Mouse (Mus musculus): ENCODE measurements around the gene Pcdh9. TPM values are rescaled to one million over a fixed set of nuclear protein-coding genes. Genes with fewer than 3 reads are reported as not detected.

The Pcdh9 gene
- polyA plus RNA-seq, 1 experiment from 2014 or later = 50.9 TPM

DNA sequence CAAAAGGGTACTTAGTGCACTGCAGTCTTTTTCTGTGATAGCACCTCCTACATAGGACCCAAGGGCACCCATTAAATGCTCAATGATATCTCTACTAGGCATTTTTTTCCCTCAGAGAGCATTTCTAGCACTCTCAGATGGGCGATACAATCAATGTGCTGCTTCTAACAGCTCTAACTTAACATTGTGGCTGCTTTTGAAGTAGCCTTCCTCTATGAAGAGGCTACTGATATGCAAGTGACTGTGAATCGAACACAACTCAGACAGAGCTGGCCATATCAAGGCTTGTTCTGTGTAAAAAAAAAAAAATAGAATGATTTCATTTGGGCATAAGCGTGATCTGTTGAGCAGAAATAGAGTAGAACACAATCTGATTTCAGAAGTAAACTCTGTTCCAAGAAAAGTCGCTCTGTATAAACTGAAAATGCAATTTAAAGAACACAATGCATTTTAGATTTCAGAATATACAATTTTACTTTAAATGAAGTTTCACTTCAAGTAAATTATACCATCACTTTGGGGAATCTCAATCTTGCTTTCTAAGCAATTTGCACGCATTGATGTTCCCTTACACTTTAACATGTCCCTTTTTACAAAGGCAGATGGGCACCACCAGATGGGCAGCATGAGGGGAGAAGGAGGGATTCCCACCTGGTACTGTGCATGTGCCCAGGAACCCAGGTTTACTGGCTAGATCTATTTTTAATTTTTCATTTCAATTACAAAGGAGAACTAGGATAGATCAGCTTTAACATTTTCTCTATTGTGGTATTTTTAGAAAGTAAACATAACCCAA lies 215.0 kb downstream of the Pcdh9 start:
- ATAC-seq (ENCODE audit: low FRiP score) = no peak
- no peak overlapping the region for H3K4me2 ChIP-seq (replicated peaks; ENCODE audit: low read depth, low read length)
- H3K4me1 ChIP-seq (replicated peaks; ENCODE audit: control insufficient read depth, insufficient read depth, low read length) = no peaks in the 10 kb centered on the region
- H3K27me3 ChIP-seq (ENCODE audit: control insufficient read depth, insufficient read depth, low read length) = no peaks in the 10 kb centered on the region
- DNase-seq (ENCODE audit: low spot score) = no peak
- WGBS = 93% methylated on average over 5 of the region's 5 CpGs
- no peak overlapping the region for H3K27ac ChIP-seq (ENCODE audit: low read depth, low read length)
- H3K9me3 ChIP-seq (ENCODE audit: control insufficient read depth, low read length) = no peaks in the 10 kb centered on the region
- H3K9ac ChIP-seq (ENCODE audit: low read depth, low read length) = no peak overlapping the region
- no peak overlapping the region for H3K4me3 ChIP-seq (ENCODE audit: low read depth, low read length)
- H3K36me3 ChIP-seq (ENCODE audit: control insufficient read depth, insufficient read depth, low read length) = no peaks in the 10 kb centered on the region

DNA sequence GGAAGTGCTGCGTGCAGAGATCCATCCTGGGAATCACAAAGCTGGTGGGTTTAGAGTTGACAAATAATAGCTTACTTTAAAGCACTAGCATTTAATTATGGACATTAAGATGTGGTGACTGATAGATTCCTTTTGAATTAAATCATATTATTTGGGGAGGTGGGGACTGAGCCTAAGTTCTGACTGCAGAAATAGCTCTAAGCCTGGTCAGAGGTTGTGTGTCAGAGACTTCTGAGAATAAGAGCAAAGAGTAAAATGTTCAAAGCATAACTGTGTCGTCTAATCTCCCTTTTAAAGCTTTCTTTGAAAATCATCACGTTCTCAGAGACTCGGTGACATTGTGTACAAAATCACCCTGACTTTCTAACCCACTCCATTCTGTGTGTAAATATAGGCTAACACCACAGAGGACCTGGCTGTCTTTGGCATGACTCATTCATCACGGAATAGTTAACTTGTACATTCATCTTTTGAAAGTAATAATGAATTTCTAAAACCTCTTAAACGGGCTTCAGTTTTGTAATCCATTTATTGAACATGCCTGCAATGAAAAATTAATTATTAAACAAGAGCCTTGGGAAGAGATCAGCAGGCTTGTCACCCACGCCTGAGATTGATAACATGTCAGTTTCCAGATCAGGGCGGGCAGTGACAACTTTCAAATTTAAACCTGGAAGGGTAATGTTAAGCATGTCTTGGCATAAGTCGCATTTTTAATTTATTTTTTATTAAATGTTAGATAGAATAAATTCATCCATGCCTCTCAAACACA lies 236.3 kb downstream of the Pcdh9 start:
- Histone ChIP-seq H3K4me2 (replicated peaks; ENCODE audit: low read depth, low read length) (no peak overlapping the region), H3K4me3 (ENCODE audit: low read depth, low read length) (no peak overlapping the region), H3K27me3 (ENCODE audit: control insufficient read depth, insufficient read depth, low read length) (no peaks in the 10 kb centered on the region), H3K36me3 (ENCODE audit: control insufficient read depth, insufficient read depth, low read length) (no peaks in the 10 kb centered on the region), H3K9me3 (ENCODE audit: control insufficient read depth, low read length) (no peaks in the 10 kb centered on the region), H3K9ac (ENCODE audit: low read depth, low read length) (no peak overlapping the region), H3K4me1 (replicated peaks; ENCODE audit: control insufficient read depth, insufficient read depth, low read length) (no peaks in the 10 kb centered on the region), H3K27ac (ENCODE audit: low read depth, low read length) (no peak overlapping the region)
- ATAC-seq (ENCODE audit: low FRiP score) (no peak), DNase-seq (ENCODE audit: low spot score) (no peak)
- WGBS = 81% methylated on average over 9 of the region's 9 CpGs

GRCm38 (mm10) chr14:93627241-93627640 lies 263.2 kb downstream of the Pcdh9 start:
- WGBS = 82% methylated on average over 2 of the region's 2 CpGs
- Histone ChIP-seq H3K4me3 (ENCODE audit: low read depth, low read length) (no peak overlapping the region), H3K27me3 (ENCODE audit: control insufficient read depth, insufficient read depth, low read length) (no peaks in the 10 kb centered on the region), H3K27ac (ENCODE audit: low read depth, low read length) (no peak overlapping the region), H3K4me1 (replicated peaks; ENCODE audit: control insufficient read depth, insufficient read depth, low read length) (no peaks in the 10 kb centered on the region), H3K9me3 (ENCODE audit: control insufficient read depth, low read length) (no peaks in the 10 kb centered on the region), H3K36me3 (ENCODE audit: control insufficient read depth, insufficient read depth, low read length) (no peaks in the 10 kb centered on the region), H3K4me2 (replicated peaks; ENCODE audit: low read depth, low read length) (no peak overlapping the region), H3K9ac (ENCODE audit: low read depth, low read length) (no peak overlapping the region)
- ATAC-seq (ENCODE audit: low FRiP score) = no peak
- DNase-seq (ENCODE audit: low spot score) = no peak

DNA sequence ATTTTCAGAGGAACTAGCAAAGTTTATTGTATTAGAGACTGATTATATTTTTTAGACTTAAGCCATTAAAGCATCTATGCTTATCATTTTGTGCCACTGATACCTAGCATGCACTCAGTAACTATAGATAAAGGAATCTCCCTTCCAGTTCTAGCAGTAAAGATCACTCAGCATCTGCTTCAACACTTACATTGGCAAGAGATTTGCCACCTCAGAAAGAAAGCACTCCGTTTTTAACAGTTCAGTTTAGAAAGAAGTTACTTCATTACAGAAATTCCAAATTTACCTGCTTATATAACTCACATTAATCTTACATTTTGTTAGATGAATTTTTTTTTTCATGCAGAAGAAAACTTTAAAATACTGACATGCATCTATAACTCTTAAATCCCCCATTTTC lies 266.3 kb downstream of the Pcdh9 start:
- no peak overlapping the region for H3K27ac ChIP-seq (ENCODE audit: low read depth, low read length)
- no peak overlapping the region for H3K4me3 ChIP-seq (ENCODE audit: low read depth, low read length)
- no peaks in the 10 kb centered on the region for H3K27me3 ChIP-seq (ENCODE audit: control insufficient read depth, insufficient read depth, low read length)
- no peak for ATAC-seq (ENCODE audit: low FRiP score)
- H3K9me3 ChIP-seq (ENCODE audit: control insufficient read depth, low read length) = no peaks in the 10 kb centered on the region
- WGBS = 80% methylated on average over 1 of the region's 1 CpGs
- H3K36me3 ChIP-seq (ENCODE audit: control insufficient read depth, insufficient read depth, low read length) = no peaks in the 10 kb centered on the region
- DNase-seq (ENCODE audit: low spot score) = no peak
- H3K4me1 ChIP-seq (replicated peaks; ENCODE audit: control insufficient read depth, insufficient read depth, low read length) = no peaks in the 10 kb centered on the region
- no peak overlapping the region for H3K9ac ChIP-seq (ENCODE audit: low read depth, low read length)
- no peak overlapping the region for H3K4me2 ChIP-seq (replicated peaks; ENCODE audit: low read depth, low read length)

- Histone ChIP-seq H3K4me1 (replicated peaks; ENCODE audit: control insufficient read depth, insufficient read depth, low read length) (no peaks in the 10 kb centered on the region), H3K36me3 (ENCODE audit: control insufficient read depth, insufficient read depth, low read length) (no peaks in the 10 kb centered on the region), H3K4me2 (replicated peaks; ENCODE audit: low read depth, low read length) (no peak overlapping the region), H3K27me3 (ENCODE audit: control insufficient read depth, insufficient read depth, low read length) (no peaks in the 10 kb centered on the region), H3K9ac (ENCODE audit: low read depth, low read length) (no peak overlapping the region), H3K4me3 (ENCODE audit: low read depth, low read length) (no peak overlapping the region), H3K9me3 (ENCODE audit: control insufficient read depth, low read length) (no peaks in the 10 kb centered on the region), H3K27ac (ENCODE audit: low read depth, low read length) (no peak overlapping the region)
- DNase-seq (ENCODE audit: low spot score) (peak; percentile 3), ATAC-seq (ENCODE audit: low FRiP score) (no peak)
- whole genome bisulfite sequencing = 72% methylated on average over 9 of the region's 9 CpGs
Observed at GRCm38 (mm10) chr14:93621211-93621610, 269.3 kb downstream of the Pcdh9 start.

GRCm38 (mm10) chr14:93607546-93607945 lies 282.9 kb downstream of the Pcdh9 start:
- Histone ChIP-seq H3K9me3 (ENCODE audit: control insufficient read depth, low read length) (no peaks in the 10 kb centered on the region), H3K36me3 (ENCODE audit: control insufficient read depth, insufficient read depth, low read length) (no peaks in the 10 kb centered on the region), H3K9ac (ENCODE audit: low read depth, low read length) (no peak overlapping the region), H3K27me3 (ENCODE audit: control insufficient read depth, insufficient read depth, low read length) (no peaks in the 10 kb centered on the region), H3K4me2 (replicated peaks; ENCODE audit: low read depth, low read length) (no peak overlapping the region), H3K4me1 (replicated peaks; ENCODE audit: control insufficient read depth, insufficient read depth, low read length) (no peaks in the 10 kb centered on the region), H3K27ac (ENCODE audit: low read depth, low read length) (no peak overlapping the region), H3K4me3 (ENCODE audit: low read depth, low read length) (no peak overlapping the region)
- DNase-seq (ENCODE audit: low spot score) (no peak), ATAC-seq (ENCODE audit: low FRiP score) (no peak)
- WGBS = 91% methylated on average over 3 of the region's 3 CpGs

DNA sequence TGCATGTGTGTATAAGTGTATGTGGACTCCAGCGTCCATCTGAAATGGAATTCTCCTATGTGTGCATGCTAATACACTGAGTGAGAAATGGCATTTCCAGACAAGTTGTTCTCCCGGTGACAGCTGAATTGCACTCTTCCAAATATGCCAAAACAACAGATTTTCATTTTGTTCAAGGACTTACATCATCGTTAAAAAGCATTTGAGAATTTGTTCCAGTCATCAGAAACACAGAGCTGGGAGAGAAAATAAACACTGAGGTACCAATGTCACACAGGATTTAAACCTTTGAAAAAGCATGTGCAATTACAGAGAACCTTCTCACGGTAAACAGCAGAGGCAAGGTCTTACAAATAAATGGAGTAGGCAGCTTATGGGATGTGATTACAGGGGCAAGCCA lies 290.5 kb downstream of the Pcdh9 start:
- WGBS = 80% methylated on average over 4 of the region's 4 CpGs
- no peak for ATAC-seq (ENCODE audit: low FRiP score)

DNA sequence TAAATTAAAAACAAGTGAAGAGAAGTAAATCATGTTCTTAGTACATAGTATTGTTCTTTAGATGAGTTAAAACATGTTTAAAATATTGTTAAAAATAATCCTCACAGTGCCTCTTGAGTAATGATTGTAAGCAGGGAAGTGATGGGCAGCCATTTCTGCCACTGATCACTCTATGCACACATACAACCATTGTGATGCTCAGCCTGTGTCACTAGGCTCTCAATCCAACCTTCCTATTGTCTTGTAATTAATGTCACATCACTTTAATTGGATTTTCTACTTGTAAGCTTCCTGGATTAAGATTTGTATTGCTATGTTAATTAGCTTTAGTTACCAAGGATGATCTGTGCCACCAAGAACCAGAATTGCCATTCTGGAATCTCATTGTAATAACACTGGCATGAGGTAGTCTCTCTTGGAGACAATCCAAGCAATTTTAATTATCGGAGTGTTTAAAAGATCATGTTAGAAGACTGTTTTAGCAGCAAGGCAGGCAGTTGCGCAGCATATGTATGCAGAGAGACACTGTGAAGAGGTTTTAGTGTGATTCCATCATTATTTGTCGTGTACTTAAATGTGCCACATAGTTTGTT lies 305.0 kb downstream of the Pcdh9 start:
- WGBS = 76% methylated on average over 3 of the region's 3 CpGs
- no peaks in the 10 kb centered on the region for H3K9me3 ChIP-seq (ENCODE audit: control insufficient read depth, low read length)
- H3K9ac ChIP-seq (ENCODE audit: low read depth, low read length) = no peak overlapping the region
- no peak overlapping the region for H3K27ac ChIP-seq (ENCODE audit: low read depth, low read length)
- no peak for DNase-seq (ENCODE audit: low spot score)
- no peak overlapping the region for H3K4me2 ChIP-seq (replicated peaks; ENCODE audit: low read depth, low read length)
- no peak overlapping the region for H3K4me3 ChIP-seq (ENCODE audit: low read depth, low read length)
- H3K27me3 ChIP-seq (ENCODE audit: control insufficient read depth, insufficient read depth, low read length) = no peaks in the 10 kb centered on the region
- no peak for ATAC-seq (ENCODE audit: low FRiP score)
- no peaks in the 10 kb centered on the region for H3K36me3 ChIP-seq (ENCODE audit: control insufficient read depth, insufficient read depth, low read length)
- no peaks in the 10 kb centered on the region for H3K4me1 ChIP-seq (replicated peaks; ENCODE audit: control insufficient read depth, insufficient read depth, low read length)

More for the DNA sequence above, 290.5 kb downstream of the Pcdh9 start:
- no peaks in the 10 kb centered on the region for H3K27me3 ChIP-seq (ENCODE audit: control insufficient read depth, insufficient read depth, low read length)
- no peak overlapping the region for H3K4me2 ChIP-seq (replicated peaks; ENCODE audit: low read depth, low read length)
- no peak overlapping the region for H3K27ac ChIP-seq (ENCODE audit: low read depth, low read length)
- no peaks in the 10 kb centered on the region for H3K9me3 ChIP-seq (ENCODE audit: control insufficient read depth, low read length)
- no peaks in the 10 kb centered on the region for H3K36me3 ChIP-seq (ENCODE audit: control insufficient read depth, insufficient read depth, low read length)
- H3K9ac ChIP-seq (ENCODE audit: low read depth, low read length) = no peak overlapping the region
- no peaks in the 10 kb centered on the region for H3K4me1 ChIP-seq (replicated peaks; ENCODE audit: control insufficient read depth, insufficient read depth, low read length)
- H3K4me3 ChIP-seq (ENCODE audit: low read depth, low read length) = no peak overlapping the region
- DNase-seq (ENCODE audit: low spot score) = no peak

Measured in hindbrain, embryonic 11.5 days (tissue).